Mouse (Mus musculus): Measurements from ENCODE around the gene Nusap1. TPM values are rescaled to one million over a fixed set of nuclear protein-coding genes. Genes with fewer than 3 reads are reported as not detected.

Gene Nusap1
- 57.9 and 67.9 TPM in 2 replicates for polyA plus RNA-seq (2016; fragmentation: Nextera tagmentation; extraction: Ambion mirVana)

GRCm38 (mm10) chr2:119618199-119618982 is at the start of gene Nusap1, which contains the start of gene Oip5:
Nusap1 (plus strand) TSS chr2:119618298.
Oip5 (minus strand) TSS chr2:119618469.
- peak within 1 kb of the TSS; percentile 94 for H3K27ac ChIP-seq
- H3K36me3 ChIP-seq, result peaks cover 17% of the 10 kb centered on the region
- peak; percentile 89 for DNase-seq (ENCODE audit: low spot score)
- H3K27me3 ChIP-seq (ENCODE audit: low read depth, poor library complexity, severe bottlenecking), result no peaks in the 10 kb centered on the region
- WGBS, result under 1% methylated on average over 55 of the region's 55 CpGs
- H3K9me3 ChIP-seq (replicated peaks), result no peaks in the 10 kb centered on the region
- H3K4me3 ChIP-seq, result peak within 1 kb of the TSS; percentile 88
- peaks cover 23% of the 10 kb centered on the region for H3K4me1 ChIP-seq

- 96% methylated on average over 1 of the region's 1 CpGs for WGBS
- DNase-seq (ENCODE audit: low spot score), result no peak
- no peak overlapping the region for H3K4me3 ChIP-seq
- no peaks in the 10 kb centered on the region for H3K9me3 ChIP-seq (replicated peaks)
- H3K27me3 ChIP-seq (ENCODE audit: low read depth, poor library complexity, severe bottlenecking), result no peaks in the 10 kb centered on the region
- no peaks in the 10 kb centered on the region for H3K4me1 ChIP-seq
- no peak overlapping the region for H3K27ac ChIP-seq
- peaks cover 27% of the 10 kb centered on the region for H3K36me3 ChIP-seq
Measured at GRCm38 (mm10) chr2:119572471-119572870, 45.6 kb upstream of the Nusap1 start.

GRCm38 (mm10) chr2:119581571-119581970 is 36.5 kb upstream of the Nusap1 start:
- WGBS, result 97% methylated on average over 3 of the region's 3 CpGs
- H3K36me3 ChIP-seq, result 0 out of 2 replicates have a peak, but pooled peaks cover 9% of the 10 kb centered on the region
- no peak overlapping the region for H3K4me3 ChIP-seq
- no peaks in the 10 kb centered on the region for H3K9me3 ChIP-seq (replicated peaks)
- no peak overlapping the region for H3K27ac ChIP-seq
- DNase-seq (ENCODE audit: low spot score), result no peak
- H3K4me1 ChIP-seq, result no peaks in the 10 kb centered on the region
- no peaks in the 10 kb centered on the region for H3K27me3 ChIP-seq (ENCODE audit: low read depth, poor library complexity, severe bottlenecking)

GRCm38 (mm10) chr2:119583439-119583838 is 34.7 kb upstream of the Nusap1 start:
- whole genome bisulfite sequencing, result 32% methylated on average over 2 of the region's 2 CpGs
- Histone ChIP-seq H3K4me1 (no peaks in the 10 kb centered on the region), H3K36me3 (0 out of 2 replicates have a peak, but pooled peaks cover 5% of the 10 kb centered on the region), H3K4me3 (no peak overlapping the region), H3K9me3 (replicated peaks) (no peaks in the 10 kb centered on the region), H3K27ac (no peak overlapping the region), H3K27me3 (ENCODE audit: low read depth, poor library complexity, severe bottlenecking) (no peaks in the 10 kb centered on the region)
- no peak for DNase-seq (ENCODE audit: low spot score)

GRCm38 (mm10) chr2:119584282-119584681 is 33.8 kb upstream of the Nusap1 start:
- 89% methylated on average over 8 of the region's 8 CpGs for WGBS
- no peak overlapping the region for H3K27ac ChIP-seq
- 0 out of 2 replicates have a peak, but pooled peaks cover 5% of the 10 kb centered on the region for H3K36me3 ChIP-seq
- no peak for DNase-seq (ENCODE audit: low spot score)
- H3K9me3 ChIP-seq (replicated peaks), result no peaks in the 10 kb centered on the region
- no peak overlapping the region for H3K4me3 ChIP-seq
- H3K27me3 ChIP-seq (ENCODE audit: low read depth, poor library complexity, severe bottlenecking), result no peaks in the 10 kb centered on the region
- H3K4me1 ChIP-seq, result no peaks in the 10 kb centered on the region

- no peaks in the 10 kb centered on the region for H3K4me1 ChIP-seq
- DNase-seq (ENCODE audit: low spot score), result peak; percentile 67
- H3K36me3 ChIP-seq, result 0 out of 2 replicates have a peak, but pooled peaks cover 3% of the 10 kb centered on the region
- 17% methylated on average over 4 of the region's 4 CpGs for WGBS
- no peak overlapping the region for H3K27ac ChIP-seq
- no peak overlapping the region for H3K4me3 ChIP-seq
- no peaks in the 10 kb centered on the region for H3K9me3 ChIP-seq (replicated peaks)
- H3K27me3 ChIP-seq (ENCODE audit: low read depth, poor library complexity, severe bottlenecking), result no peaks in the 10 kb centered on the region
Measured at GRCm38 (mm10) chr2:119587383-119587782, 30.7 kb upstream of the Nusap1 start.

- H3K4me3 ChIP-seq, result no peak overlapping the region
- H3K27ac ChIP-seq, result no peak overlapping the region
- peaks cover 12% of the 10 kb centered on the region for H3K4me1 ChIP-seq
- peaks cover 7% of the 10 kb centered on the region for H3K36me3 ChIP-seq
- H3K27me3 ChIP-seq (ENCODE audit: low read depth, poor library complexity, severe bottlenecking), result no peaks in the 10 kb centered on the region
- 92% methylated on average over 3 of the region's 3 CpGs for WGBS
- H3K9me3 ChIP-seq (replicated peaks), result no peaks in the 10 kb centered on the region
- no peak for DNase-seq (ENCODE audit: low spot score)
Measured at GRCm38 (mm10) chr2:119591247-119591646, 26.9 kb upstream of the Nusap1 start.

GRCm38 (mm10) chr2:119593765-119594112 is 24.4 kb upstream of the Nusap1 start:
- Histone ChIP-seq H3K4me1 (peaks cover 12% of the 10 kb centered on the region), H3K4me3 (peak overlapping the region; percentile 73), H3K9me3 (replicated peaks) (no peaks in the 10 kb centered on the region), H3K27ac (peak overlapping the region; percentile 92), H3K27me3 (ENCODE audit: low read depth, poor library complexity, severe bottlenecking) (no peaks in the 10 kb centered on the region), H3K36me3 (peaks cover 31% of the 10 kb centered on the region)
- 9% methylated on average over 7 of the region's 7 CpGs for WGBS
- DNase-seq (ENCODE audit: low spot score), result no peak

- no peaks in the 10 kb centered on the region for H3K27me3 ChIP-seq (ENCODE audit: low read depth, poor library complexity, severe bottlenecking)
- peak overlapping the region; percentile 92 for H3K27ac ChIP-seq
- peaks cover 12% of the 10 kb centered on the region for H3K4me1 ChIP-seq
- WGBS, result under 1% methylated on average over 61 of the region's 61 CpGs
- H3K36me3 ChIP-seq, result peaks cover 37% of the 10 kb centered on the region
- H3K9me3 ChIP-seq (replicated peaks), result no peaks in the 10 kb centered on the region
- peak overlapping the region; percentile 73 for H3K4me3 ChIP-seq
- DNase-seq (ENCODE audit: low spot score), result peak; percentile 96
Measured at GRCm38 (mm10) chr2:119594113-119594981, 23.8 kb upstream of the Nusap1 start.

GRCm38 (mm10) chr2:119595308-119595707 is 22.8 kb upstream of the Nusap1 start:
- Histone ChIP-seq H3K36me3 (peaks cover 46% of the 10 kb centered on the region), H3K27ac (0 out of 2 replicates have a peak overlapping the region, but pooled peaks have one; percentile 92), H3K4me1 (peaks cover 12% of the 10 kb centered on the region), H3K27me3 (ENCODE audit: low read depth, poor library complexity, severe bottlenecking) (no peaks in the 10 kb centered on the region), H3K4me3 (peak overlapping the region; percentile 73), H3K9me3 (replicated peaks) (no peaks in the 10 kb centered on the region)
- 69% methylated on average over 4 of the region's 4 CpGs for WGBS
- DNase-seq (ENCODE audit: low spot score), result no peak

GRCm38 (mm10) chr2:119596781-119597330 is 21.2 kb upstream of the Nusap1 start:
- peaks cover 59% of the 10 kb centered on the region for H3K36me3 ChIP-seq

GRCm38 (mm10) chr2:119601027-119601426 is 17.1 kb upstream of the Nusap1 start:
- 89% methylated on average over 4 of the region's 4 CpGs for WGBS
- DNase-seq (ENCODE audit: low spot score), result no peak
- H3K9me3 ChIP-seq (replicated peaks), result no peaks in the 10 kb centered on the region
- peaks cover 4% of the 10 kb centered on the region; the same call in 1 of the 2 replicates for H3K4me1 ChIP-seq
- H3K27me3 ChIP-seq (ENCODE audit: low read depth, poor library complexity, severe bottlenecking), result no peaks in the 10 kb centered on the region
- H3K27ac ChIP-seq, result no peak overlapping the region
- no peak overlapping the region for H3K4me3 ChIP-seq
- peaks cover 96% of the 10 kb centered on the region for H3K36me3 ChIP-seq

More at GRCm38 (mm10) chr2:119596781-119597330, 21.2 kb upstream of the Nusap1 start:
- no peak for DNase-seq (ENCODE audit: low spot score)
- Histone ChIP-seq H3K9me3 (replicated peaks) (no peaks in the 10 kb centered on the region), H3K4me1 (peaks cover 16% of the 10 kb centered on the region), H3K4me3 (no peak overlapping the region), H3K27me3 (ENCODE audit: low read depth, poor library complexity, severe bottlenecking) (no peaks in the 10 kb centered on the region), H3K27ac (no peak overlapping the region)
- 95% methylated on average over 8 of the region's 8 CpGs for WGBS

Data from limb, embryonic 10.5 days (tissue).